Mouse (Mus musculus) colon, adult 2 months (tissue): ENCODE results near the gene Il13. TPM values are rescaled to one million over a fixed set of nuclear protein-coding genes. Genes with fewer than 3 reads are reported as not detected.

Experiments
- polyA plus RNA-seq: library from polyadenylated mRNA; depleted of rRNA; stranded (reverse); fragments of >200 nt; gene quantifications from 2 replicates; pipeline ENCODE4 v1.2.3, GENCODE M21; 2012; rRNA removed

The Il13 gene
- not detected in 2 replicates for polyA plus RNA-seq

DNA sequence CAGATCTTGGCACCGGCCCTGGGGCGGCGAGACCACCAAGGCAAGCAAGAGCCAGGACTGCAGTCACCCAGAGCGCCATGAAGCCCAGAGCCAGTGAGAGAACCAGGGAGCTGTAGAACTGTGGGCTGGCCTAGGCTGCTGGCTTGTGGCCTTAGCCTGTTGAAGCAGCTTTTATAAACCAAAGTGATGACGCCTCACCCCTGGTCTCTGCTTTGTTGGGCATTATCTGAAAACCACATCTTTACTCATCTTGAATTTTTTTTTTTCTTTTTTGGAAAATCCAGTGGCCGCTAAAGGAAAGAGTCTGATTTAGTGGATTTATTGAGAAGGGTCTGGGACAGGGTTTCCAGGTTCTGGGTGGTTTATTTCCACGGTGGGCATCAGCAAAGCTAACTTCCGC, at the start of gene Il13:
Il13 (minus strand) TSS at position 147 of the 400 bp plus-strand sequence.

DNA sequence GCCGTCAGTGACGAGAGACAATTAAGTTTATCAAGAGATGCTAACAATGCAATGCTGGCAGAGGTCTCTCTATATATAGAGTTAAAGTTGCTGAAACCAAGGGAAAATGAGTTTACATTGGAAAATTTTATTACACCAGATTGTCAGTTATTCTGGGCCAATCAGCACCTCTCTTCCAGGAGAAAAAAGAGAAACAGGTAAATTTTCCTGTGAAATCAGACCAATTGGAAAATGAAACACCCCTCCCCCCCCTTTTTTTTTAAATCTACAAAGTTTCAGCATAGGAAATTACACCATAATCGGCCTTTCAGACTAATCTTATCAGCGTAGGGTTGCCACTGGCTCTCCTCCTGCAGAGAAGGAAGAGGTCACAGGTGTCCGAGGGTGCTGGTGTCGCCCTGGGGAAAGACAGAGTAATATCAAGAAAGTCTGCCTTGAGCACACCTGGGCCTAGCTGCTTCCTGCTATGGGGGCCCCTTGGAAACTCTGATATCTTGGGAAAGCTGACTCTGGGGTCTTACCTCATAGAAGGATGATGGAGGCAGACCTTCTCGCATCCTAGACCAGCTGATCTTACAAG, 15.8 kb downstream of the Il13 start, which contains the start of gene Il4:
Il4 (minus strand) TSS at position 51 of the 580 bp plus-strand sequence.

Other genes starting within 250 kb of the Il13 start
- not detected in 2 replicates for gene Leap2, start 211.5 kb downstream of the Il13 start, polyA plus RNA-seq
- 626 and 825 TPM in 2 replicates for gene Uqcrq, start 203.9 kb downstream of the Il13 start, polyA plus RNA-seq
- 0.29 and 0.31 TPM in 2 replicates for gene Gdf9, start 203.7 kb downstream of the Il13 start, polyA plus RNA-seq
- 0.06 and 0.22 TPM in 2 replicates for gene Gm10447, start 177.6 kb downstream of the Il13 start, polyA plus RNA-seq
- gene Shroom1, start 177.5 kb downstream of the Il13 start, polyA plus RNA-seq: 1.8 and 2.1 TPM in 2 replicates
- not detected in 2 replicates for gene Gm9837, start 164.2 kb downstream of the Il13 start, polyA plus RNA-seq
- not detected in 2 replicates for gene Gm9945, start 154.5 kb downstream of the Il13 start, polyA plus RNA-seq
- gene Sowaha, start 154.4 kb downstream of the Il13 start, polyA plus RNA-seq: 2.0 and 2.2 TPM in 2 replicates
- gene Sept8, start 115.4 kb downstream of the Il13 start, polyA plus RNA-seq: 23.9 and 26.4 TPM in 2 replicates
- 1.8 and 2.5 TPM in 2 replicates for gene Kif3a, start 67.3 kb downstream of the Il13 start, polyA plus RNA-seq
- not detected in 2 replicates for gene Il4, start 16.0 kb downstream of the Il13 start, polyA plus RNA-seq
- 3.4 and 3.9 TPM in 2 replicates for gene Rad50, start 72.6 kb upstream of the Il13 start, polyA plus RNA-seq
- gene Il5, start 86.1 kb upstream of the Il13 start, polyA plus RNA-seq: not detected in 2 replicates
- 228 and 287 TPM in 2 replicates for gene Irf1, start 135.3 kb upstream of the Il13 start, polyA plus RNA-seq
- gene Gm17334, start 138.5 kb upstream of the Il13 start, polyA plus RNA-seq: 0.39 and 1.2 TPM in 2 replicates
- 5.9 and 8.2 TPM in 2 replicates for gene Gm12216, start 224.6 kb upstream of the Il13 start, polyA plus RNA-seq